Mouse (Mus musculus) urinary bladder, adult 18-20 months (tissue): Measurements from ENCODE around the gene Ccdc82.

Experiments used
- DNase-seq, 2 experiments: peaks; one replicate each; pipeline ENCODE4 v3.0.0; 2022; ENCODE audit warnings: low spot score in 2 of 2, mixed read lengths in 2 of 2

Ccdc82 gene

DNA sequence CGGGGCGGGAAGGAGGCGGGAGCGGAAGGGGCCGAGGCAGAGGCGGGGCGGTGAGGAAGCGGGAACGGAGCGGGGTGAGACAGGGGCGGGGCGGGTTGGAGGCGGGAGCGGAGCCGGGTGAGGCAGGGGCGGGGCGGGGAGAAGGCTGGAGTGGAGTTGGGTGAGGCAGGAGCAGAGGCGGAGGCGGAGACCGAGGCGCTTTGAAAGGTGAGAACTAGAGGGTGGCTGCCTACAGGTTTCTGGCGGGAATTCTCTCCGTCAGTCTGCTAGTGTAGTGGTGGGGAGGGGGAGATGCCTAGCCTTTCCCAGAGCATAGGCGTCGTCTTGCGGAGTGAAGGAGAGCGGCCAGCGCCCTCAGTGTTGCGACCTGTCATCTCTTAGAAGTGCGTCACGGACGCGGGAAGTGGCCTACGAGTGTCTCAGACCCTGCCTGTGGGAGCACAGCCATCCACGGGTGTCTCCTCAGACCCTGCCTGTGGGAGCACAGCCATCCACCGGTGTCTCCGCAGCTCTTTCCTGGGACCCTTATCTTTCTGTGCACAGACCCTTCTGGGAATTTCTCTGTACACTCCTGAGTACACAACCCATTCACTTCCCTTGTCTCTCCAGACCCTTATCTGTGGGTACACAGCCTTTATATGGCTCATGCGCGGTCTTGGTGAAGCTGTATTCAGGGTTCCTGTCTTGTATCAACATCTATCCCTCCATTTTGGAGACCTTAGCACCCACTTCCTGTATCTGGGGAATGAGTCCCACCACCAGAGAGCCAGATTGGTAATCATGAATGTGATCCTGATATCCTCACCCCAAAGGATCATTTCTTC lies at the start of gene Ccdc82:
Ccdc82 (plus strand) TSS at position 141 of the 824 bp plus-strand sequence.
- peak; percentile 80 to 89 for DNase-seq

DNA sequence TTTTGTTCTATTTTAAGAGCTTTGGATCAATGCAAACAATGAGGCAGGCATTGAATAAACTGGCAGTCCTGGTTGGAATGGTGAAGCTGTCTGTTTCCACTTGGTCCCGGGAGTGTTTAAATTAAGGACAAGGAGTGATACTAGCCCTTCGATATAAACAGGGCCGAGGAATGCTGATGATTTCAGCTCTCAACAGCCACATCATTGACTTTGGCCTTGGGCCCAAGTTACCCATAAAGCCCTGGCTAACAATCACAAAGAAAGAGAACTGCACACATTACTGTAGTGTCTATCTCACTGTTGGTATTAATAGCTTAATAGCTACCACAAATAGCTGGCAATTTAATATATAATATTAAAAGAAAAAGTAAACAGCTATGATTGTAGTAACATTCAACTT lies 46.7 kb upstream of the Ccdc82 start:
- DNase-seq: no peak

DNA sequence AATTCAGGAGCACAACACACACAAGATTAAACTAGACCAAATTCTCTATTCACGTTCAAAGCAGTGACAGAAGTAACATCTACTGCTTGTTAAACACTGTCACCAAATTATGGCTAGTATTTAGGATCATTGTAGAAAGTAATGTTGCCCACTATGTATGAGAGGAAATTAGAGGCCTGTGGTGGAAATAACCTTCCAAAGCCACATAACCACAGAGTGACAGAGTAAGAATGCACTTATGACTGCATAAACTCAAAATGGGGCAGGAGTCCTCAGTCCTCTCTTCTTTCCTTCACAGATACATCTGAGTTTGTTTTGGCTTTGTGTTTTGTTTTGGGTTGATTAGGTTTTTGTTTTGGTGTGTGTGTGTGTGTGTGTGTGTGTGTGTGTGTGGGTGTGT lies 43.6 kb upstream of the Ccdc82 start:
- DNase-seq: no peak

DNA sequence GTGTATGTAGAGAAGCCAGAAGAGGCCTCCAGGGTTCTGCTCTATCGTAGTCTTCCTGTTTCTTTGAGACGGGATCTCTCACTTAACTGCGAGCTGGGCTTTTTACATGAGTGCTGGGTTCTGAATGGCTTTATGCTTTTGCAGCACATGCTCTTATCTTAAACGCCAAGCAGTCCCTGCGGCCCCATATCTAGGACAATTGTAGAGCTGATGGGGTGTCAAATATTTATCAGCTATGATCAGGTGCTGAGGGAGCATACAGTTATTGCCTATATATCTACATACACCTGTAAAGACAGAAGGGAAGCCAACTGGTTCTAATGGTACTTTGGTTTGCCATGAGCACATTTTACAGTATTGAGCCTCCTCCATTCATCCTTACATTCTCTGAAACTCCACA lies 43.1 kb upstream of the Ccdc82 start:
- DNase-seq: no peak

DNA sequence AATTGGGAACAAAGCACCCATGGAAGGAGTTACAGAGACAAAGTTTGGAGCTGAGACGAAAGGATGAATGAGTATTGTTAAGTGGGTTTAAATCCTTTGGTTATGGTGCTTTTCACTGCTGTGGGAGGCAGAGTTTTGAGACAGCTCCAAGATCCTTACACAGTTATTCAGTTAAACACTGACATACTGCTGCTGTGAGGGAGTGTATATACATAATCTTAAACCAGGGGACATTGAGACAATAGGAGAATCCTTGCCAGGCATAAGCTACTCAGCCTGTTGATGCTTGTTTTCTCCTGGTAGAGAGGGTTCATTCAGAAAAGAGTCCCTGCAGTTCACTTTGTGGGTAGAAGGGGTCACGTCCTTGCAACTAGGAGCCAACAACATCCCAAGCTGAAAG lies 40.4 kb upstream of the Ccdc82 start:
- DNase-seq: no peak

DNA sequence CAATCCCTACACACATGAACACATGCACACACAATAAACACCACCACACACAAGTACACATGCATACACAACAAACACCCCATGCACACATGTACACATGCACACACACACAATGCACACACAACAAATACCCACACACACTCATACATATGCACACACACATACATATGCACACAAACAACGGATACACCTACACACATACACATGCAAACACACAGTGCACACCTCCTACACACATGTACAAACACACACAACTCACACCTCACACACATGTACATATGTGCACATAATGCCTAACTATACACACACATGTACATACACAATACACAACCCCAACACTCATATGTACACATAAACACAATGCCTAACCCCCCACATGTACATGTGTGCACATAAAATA lies 20.9 kb upstream of the Ccdc82 start:
- DNase-seq: no peak

DNA sequence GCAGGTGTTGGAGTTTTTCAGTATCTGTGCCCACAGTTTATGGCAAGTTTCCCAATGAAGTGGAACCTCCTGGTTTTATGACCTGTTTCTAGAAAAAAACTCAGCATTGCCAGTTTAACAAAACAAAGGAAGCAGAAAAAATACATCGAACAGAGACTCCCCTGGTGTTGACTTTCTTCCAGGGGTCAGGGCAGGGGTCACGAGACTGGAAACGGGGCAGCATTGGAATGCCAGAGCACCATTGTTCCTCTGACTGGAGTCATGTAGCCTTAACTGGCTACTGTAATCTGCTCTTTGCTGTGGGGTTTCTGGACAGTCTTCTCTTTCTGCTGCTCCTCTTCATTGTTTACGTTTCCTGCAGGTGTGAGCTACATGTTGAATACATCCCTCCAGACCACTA lies 16.2 kb upstream of the Ccdc82 start:
- DNase-seq: no peak

DNA sequence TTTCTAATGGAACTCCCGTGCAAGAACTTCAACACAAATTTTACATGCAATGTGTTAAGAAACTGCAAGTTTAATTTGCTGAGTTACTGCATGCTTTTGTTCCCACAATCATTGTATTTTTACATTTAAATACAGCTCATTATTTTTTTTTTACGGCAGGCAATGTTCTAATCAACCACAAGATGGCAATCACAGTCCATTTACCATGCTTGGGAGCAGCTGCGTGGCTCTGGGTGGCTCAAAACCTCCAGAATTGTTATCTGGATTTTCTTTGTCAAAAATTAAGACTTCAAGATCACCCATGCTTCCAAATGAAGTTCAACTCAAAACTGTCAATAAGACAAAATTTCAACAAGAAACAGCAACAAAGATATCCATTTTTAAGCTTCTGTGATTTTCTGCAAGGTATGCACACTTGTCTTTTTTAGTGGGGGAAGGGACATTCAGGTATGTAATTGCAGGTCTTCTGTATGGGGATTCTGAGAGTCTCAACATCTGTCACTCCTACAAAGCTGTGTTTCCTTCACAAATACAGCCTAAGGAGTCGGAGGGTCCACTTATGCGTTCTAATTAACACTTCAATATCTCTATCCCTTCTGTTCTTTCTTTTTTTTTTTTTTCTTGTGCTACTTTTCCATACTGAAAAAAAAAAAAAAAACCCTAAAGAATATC lies 15.1 kb upstream of the Ccdc82 start:
- no peak for DNase-seq

DNA sequence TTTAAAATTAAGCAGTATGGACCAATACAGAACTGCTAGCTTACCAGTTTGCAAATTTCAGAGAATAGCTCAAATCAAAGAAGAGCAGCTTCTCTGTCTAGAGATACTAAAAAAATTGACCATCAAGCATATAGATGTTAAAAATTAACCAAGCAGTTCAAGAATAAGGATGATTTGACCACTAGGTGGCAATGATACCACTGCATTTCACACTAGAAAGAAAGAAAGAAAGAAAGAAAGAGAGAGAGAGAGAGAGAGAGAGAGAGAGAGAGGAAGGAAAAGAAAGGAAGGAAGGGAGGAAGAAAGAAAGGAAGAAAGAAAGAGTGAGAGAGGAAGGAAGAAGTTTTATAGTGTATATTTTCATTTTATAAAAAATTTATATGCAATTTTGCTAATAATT lies 4.4 kb upstream of the Ccdc82 start:
- DNase-seq: no peak

DNA sequence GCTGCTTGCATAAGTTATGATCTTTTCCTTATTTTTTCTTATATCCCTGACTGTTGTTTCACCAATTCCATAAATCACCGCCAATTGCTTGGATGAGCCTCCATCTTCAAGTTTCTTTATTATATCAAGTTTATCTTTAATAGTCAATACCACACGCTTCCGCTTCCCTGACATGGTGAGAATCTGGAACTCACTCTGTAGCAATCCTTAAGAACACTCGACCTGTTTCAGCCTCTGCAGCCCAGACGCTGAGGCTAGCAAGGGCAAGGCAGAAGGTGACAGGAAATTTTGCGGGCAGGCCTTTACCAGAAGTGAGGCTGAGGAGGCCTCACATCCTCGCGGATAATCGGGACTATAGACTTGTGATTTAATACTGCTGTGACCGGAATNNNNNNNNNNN lies 1.3 kb upstream of the Ccdc82 start, which contains the start of gene Jrkl:
Jrkl (minus strand) TSS at position 349 of the 400 bp plus-strand sequence.
- peak in 1 of 2 experiments; percentile 43 for DNase-seq

DNA sequence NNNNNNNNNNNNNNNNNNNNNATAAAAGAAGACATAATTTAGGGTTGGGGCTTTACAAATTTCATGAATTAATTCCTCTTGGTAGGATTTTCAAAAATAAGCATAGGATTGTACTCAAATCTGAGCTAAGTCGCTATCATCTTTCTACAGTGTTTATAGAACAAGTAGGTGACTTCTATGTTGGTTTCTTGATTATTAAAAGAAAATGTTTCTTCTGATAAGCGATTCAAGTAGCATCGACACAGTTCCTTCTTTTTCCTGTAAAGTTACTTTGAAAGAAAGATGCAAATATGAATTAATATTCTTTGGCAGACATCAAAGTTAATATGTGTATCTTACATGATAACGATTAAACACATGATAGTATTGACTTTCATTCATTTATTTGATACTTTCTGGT lies 1.3 kb downstream of the Ccdc82 start:
- no peak for DNase-seq

DNA sequence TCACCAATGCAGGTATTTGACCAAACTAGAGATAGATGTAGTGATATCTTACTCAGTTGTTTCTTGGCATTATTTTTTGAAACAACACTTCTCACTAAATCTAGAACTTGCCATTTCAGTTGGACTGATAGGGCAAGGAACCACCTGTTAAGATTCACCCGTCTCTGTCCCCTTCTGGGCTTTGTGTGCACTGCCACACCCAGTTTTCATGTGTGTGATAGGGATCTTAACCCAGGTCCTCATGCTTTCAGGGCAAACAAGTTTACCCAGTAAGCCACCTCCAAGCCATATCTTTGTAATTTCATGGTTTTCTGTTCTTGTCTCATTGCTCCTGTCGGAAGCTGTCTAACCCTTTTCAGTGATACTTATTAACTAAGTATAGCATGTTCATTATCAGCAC lies 4.5 kb downstream of the Ccdc82 start:
- no peak for DNase-seq

DNA sequence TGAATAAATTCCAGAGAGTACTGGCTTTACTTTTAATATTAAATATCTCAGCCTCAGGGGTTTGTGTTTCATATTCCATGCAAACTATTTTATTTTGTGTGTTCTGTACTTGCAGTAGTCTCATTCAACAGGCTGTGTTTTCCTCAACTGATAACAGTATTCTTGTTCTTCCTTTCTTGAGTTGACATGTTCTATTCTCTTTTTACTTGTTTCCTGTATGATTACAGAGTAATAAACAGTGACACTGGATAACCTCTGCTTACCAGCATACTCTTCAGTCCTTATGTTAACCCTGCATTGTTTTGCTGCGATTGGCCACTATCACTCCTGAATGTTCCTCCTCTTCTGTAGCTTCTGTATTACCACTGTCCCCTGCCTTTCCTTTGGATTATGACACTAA lies 10.0 kb downstream of the Ccdc82 start:
- no peak for DNase-seq

DNA sequence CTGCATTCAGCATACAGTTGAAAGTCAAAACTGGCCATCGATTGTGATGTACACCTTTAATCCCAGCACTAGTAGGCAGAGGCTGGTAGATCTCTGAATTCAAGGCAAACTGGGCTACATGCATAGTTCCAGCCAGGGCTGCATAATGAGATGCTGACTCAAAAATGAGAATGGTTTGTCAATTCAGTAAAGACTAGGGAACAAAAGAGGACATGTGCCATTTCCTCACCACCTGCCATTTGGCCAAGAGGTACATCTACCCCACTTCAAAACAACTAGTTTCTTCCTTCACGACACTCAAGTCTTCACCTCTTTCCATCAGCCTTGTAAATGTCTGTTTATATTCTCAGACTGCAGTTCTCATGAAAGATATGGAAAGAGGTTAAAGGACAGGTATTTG lies 11.4 kb downstream of the Ccdc82 start:
- DNase-seq: no peak

DNA sequence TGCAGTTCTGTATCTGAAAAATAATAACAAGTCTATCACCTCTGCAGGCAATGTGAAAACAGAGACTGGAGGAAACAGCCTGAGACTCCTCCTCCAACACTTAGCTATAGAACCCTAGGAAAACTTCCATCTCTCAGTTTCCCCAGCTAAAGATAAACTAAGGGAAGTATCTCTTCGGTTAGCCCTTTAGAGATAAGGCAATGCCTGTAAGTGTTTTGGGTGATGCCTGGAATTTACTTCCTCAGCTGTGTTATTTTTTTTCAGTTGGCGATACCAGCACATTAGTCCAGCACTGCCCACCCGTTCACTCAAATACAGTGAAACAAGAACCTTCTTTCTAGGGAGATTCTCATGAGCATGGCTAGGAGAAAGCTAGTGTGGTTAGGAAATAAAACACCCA lies 14.2 kb downstream of the Ccdc82 start:
- no peak for DNase-seq

DNA sequence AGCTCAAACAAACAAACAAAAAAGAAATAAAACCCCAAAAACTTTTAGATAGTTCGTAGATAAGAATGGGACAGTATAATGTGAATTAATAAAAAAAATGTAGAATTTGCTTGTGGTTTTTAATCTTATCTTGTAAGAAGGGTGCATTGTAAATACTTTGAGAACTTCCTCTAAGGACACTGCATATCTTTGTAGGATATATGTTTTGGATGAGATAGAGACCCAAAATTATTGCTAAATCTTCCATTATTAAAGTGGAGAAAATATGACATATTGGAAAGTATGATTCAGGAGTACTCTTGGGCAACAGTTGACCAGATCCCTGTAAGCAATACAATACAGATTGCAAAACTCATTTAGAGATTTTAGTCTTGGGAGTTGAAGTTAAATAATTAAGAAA lies 26.5 kb downstream of the Ccdc82 start:
- no peak for DNase-seq

DNA sequence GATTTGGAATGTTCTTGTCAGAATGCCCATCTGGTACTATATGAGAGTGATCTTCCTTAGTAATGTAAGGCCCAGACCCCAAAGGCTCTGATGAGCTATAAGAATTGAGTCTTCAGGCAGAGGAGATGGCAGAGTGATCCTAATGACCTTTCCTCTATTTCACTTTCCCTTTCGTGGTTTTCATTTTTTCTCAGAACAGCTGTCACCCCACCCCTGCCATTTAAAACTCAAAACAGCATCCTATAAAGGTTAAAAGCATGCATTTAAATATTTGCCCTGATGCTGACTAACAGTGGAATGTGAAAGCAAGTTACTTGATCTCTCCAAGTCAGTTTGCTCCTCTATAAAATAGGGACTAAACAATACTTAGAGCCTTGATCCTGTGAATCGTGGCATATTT lies 40.7 kb downstream of the Ccdc82 start:
- no peak for DNase-seq

DNA sequence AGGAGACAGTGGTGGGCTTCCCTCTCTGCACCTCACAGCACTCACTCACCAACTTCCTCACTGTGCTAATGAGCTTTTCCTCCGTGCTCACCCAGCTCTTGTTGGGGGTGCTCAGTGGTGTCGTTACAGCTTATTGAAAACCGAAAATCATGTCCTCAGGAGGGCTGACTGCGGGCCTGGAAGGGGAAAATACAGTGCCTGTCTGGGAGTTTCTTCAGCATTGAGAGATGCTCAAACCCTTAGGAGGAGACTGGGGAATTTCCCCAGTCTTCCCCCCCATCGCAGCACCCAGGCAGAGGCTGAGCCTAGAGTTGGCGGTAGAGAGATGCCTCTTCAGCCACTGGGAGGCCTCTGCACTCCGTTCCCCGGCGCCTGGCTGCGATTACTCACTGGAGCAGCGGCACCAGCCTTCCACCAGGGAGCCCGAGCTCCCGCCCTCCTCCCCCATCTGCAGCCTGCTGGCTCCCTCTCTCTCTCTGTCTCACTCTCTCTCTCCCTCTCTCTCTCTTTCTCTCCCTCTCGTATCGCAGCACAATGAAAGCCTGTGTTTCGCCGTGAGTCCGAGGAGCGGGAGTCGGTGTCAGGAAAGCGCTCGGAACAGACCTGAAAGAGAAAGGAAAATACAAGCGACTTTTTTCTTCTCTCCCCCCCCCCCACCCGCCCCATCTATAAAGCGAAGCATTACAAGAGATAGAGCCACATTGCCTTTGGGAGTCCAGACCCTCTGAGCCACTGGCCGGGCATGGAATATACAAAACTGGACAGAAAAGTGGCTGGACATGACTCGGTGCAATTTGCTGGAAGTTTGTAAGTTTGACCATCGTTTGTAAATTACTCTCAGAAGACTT lies 49.7 kb downstream of the Ccdc82 start:
- peak; percentile 72 to 90 for DNase-seq

DNA sequence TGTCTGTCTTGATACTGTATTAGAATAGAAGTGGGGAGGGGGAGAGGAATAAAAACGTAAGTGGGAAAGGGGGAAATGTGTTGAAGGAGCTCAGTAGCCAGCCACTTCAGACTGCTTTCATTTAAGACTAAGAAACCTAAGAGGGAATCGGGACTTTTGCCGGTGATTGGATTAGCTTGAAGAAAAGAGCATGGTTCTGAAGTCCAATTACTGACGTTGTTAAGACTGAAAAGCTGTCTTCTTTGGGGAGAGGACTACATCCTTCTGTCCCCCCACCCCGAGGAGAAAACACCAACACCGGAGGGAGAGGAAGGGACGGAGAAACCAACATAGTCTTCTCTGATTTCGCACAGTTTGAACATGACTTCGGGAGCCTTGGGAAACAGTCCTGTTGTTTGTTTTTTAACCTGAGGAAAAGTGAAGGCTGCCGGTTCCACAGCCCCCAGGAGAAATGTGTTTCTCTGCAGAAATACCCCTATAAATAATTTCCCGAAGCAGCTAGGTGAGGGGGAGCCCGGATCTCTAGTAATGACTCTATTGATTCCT lies 50.4 kb downstream of the Ccdc82 start:
- peak in 1 of 2 experiments; percentile 29 for DNase-seq

DNA sequence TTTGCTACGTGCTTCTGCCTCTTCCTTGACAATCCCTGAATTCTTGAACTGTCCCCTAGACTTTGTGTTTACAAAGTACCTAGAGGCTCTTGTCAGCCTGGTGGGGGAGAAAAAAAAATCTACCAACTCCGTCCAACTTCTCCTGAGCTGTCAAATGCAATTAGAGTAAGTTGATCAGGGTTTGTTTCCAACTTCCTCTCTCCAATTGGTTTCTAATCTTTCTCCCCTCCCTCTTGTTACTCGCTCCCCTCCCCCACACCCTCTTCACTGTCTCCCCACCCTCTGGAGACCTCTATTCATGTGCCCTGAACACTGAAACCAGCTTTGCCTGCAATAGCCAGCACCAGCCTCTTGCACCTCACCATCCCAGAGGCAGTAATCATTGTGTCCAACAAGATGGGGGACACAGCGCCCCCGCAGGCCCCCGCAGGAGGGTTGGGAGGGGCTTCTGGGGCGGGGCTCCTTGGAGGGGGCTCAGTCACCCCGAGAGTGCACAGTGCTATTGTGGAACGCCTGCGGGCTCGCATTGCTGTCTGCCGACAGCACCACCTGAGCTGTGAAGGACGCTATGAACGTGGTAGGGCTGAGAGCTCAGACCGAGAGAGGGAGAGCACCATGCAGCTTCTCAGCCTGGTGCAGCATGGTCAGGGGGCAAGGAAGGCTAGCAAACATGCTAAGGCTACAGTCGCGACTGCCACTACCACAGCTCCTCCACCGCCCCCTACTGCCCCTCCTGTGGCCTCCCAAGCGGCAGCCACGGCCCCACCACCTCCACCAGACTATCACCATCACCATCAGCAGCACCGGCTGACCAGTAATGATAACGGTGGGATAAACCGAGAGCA lies 51.1 kb downstream of the Ccdc82 start, which contains the start of gene Maml2:
Maml2 (plus strand) TSS at position 290 of the 845 bp plus-strand sequence.
- DNase-seq: peak; percentile 50 to 62

DNA sequence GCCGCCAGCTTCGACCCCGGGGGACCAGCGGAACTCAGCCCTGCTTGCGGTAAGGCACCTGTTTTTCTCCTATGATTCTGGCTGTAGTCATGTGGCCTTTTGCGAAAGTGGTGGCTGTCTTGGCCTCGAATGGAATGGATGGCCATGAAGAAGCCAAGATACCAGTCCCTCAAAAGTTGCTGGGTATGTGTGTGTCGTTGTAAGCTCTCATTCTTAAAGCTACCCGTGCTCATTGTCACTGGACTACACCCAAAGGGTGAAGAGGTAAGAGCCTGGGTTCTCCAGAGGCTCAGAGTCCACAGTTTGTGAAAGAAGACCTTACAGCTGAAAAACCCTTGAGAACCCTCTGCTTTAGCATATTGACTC lies 51.7 kb downstream of the Ccdc82 start:
- DNase-seq: no peak
